Mouse (Mus musculus) layer of hippocampus, adult 8-10 months (tissue): ENCODE measurements around the gene Uba5. TPM values are rescaled to one million over a fixed set of nuclear protein-coding genes. Genes with fewer than 3 reads are reported as not detected.
A peak's percentile ranks its signal among the peaks of the same experiment; 100 is the strongest.

ENCODE experiments used
- DNase-seq, 2 experiments: peaks; one replicate each; pipeline ENCODE4 v3.0.0; 2022; ENCODE audit warnings: low spot score in 2 of 2
- total RNA-seq, 4 experiments: library from RNA; stranded (reverse); gene quantifications; 2 replicates each; pipeline ENCODE4 v1.2.4; 2022

Uba5 gene
- 10 to 100 TPM; 39.2 to 45.8 (median 44.2) TPM for total RNA-seq

- peak in 1 of 2 experiments; percentile 41 for DNase-seq
Observed at GRCm38 (mm10) chr9:104062430-104063243, at the start of gene Uba5. Uba5 (minus strand) TSS chr9:104063134.

DNA sequence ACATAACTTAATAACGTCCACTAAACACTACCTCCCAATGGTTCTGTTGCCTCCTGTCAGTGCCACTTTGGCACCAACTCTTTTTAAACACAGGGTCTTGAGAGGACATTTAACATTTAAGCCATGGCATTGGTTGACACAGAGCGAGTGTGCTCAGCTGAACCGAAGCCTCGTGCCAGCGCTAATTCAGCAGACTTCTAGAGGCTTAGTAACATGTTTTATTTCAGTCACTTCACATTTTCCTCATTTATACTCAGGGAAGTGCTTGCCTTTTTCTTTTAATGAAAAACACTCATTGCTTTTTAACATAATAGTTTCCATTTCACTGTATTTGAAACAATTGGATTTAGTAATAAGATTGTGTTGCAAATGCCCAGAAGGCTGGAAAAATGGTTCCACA is 46.2 kb upstream of the Uba5 start:
- DNase-seq: no peak

DNA sequence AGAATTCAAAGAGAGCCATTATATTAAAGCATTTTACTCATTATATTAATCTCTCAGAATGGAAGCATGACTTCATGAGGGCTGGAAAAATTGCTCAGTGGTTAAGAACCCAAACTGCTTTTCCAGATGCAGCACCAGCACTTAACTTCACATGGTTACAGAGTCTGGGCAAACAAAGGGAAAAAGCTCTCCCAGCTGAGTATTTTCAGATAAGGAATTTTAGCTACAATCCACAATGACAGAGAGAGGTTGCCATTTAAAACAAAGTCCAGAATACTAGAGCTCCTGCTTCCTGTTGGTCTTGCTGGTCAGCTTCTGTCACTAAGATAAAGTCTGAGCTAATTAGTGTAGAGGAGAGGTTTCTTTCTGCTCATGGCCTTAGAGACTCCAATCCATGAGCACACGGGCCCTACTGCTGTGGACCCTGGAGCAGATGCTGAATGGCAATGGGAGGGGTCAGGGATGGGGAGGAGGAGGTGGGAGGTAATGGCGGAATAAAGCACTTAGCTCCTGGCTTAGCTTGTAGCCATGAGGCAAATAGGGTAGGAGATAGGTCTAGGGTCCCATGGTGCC is 45.7 kb upstream of the Uba5 start:
- DNase-seq: no peak

- DNase-seq: no peak
Observed at GRCm38 (mm10) chr9:104107482-104107881, 44.5 kb upstream of the Uba5 start.

- no peak for DNase-seq
Observed at GRCm38 (mm10) chr9:104106930-104107329, 44.0 kb upstream of the Uba5 start.

DNA sequence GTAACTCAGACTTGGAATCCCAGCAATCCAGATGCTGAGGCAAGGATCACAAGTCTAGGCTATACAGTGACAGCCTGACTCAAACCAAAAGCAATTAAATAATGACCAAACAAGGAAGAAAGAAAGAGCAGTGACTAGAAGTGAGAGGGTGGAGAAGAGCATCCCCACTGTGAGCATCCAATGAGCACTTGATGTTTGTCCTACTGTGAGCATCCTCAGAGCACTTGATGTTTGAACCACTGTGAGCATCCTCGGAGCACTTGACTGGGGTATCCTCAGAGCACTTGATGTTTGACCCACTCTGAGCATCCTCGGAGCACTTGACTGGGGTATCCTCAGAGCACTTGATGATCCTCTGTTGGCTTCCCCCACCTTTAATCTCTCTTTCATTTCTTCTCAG is 42.1 kb upstream of the Uba5 start:
- no peak for DNase-seq

GRCm38 (mm10) chr9:104102901-104103300 is 40.0 kb upstream of the Uba5 start:
- no peak for DNase-seq

DNA sequence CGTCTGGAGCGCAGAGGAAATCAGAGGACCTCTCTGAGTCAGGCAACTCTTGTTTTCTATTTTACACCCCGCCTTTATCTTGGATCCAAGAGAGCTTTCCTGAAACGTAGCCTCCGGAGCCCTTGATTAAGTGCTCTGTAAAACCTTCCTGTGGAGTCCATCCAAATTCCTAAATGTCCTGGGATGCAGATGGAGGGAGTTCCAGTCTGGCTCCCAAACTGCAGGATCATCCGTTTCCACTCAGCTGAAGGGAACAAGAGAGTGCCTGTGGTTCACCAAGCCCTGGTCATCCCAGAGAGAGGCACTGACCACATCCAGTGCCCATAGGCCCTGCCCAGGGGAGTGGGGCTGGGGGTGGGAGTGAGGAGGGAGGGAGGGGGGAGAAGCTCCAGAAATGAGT is 39.4 kb upstream of the Uba5 start:
- no peak for DNase-seq

GRCm38 (mm10) chr9:104101458-104101857 is 38.5 kb upstream of the Uba5 start:
- no peak for DNase-seq

GRCm38 (mm10) chr9:104100822-104101221 is 37.9 kb upstream of the Uba5 start:
- no peak for DNase-seq

DNA sequence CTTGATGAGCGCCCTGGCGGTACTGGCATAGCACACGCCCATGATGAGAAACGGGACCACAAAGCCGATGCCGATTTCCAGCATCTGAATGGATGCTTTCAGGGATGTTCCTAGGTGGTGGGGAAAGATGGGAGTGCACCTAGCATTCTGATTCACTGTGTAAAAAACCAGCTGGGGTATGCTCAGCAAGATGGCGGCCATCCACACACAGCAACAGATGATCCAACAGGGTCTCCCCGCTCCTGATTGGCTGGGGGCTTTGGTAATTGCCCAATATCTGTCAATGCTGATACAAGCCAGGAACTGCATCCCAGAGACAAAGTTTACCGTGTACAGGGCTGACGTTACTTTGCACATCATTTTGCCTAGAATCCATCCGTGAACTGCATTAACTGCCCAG is 36.1 kb upstream of the Uba5 start:
- DNase-seq: no peak

- no peak for DNase-seq
Observed at GRCm38 (mm10) chr9:104098256-104098655, 35.3 kb upstream of the Uba5 start.

DNA sequence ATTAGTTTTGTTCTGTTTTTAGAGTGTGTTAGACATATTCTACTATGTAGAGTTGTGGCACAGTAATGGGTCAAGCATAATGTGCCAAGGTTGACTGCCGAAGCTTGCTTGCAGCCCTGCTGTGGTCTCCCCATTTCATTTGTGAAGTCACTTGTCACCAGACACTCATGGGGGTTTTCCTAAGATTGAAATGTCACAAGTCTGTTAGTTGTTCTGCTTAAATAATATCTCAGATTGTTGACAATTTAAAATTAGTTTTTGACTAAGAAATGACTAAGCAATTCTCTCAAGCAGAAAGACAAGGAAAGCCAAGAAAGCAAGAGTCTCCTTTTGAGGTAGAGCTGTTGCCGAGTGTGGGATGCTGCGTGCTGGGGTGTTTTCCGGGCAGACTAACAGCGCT is 30.0 kb upstream of the Uba5 start:
- DNase-seq: no peak

DNA sequence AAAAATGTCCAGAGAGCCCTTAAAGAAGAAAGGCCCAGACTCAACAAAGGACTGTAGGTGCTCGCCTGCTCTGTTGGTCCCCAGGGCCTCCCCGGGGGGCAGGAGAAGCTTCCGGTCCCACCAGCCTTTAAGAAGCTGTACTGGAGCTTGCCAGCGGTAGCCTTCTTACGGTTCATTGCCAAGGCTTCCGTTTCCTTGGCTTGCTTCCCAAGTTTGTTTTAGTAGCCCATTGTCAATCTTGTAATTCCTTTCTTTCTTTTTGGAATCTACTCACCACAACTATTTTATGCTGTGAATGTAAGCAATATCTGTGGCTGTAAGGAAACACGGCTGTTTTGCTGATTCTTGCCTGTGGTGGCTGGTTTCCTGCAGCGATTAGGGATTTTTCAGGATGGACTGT is 25.6 kb upstream of the Uba5 start:
- DNase-seq: peak in 1 of 2 experiments; percentile 11

DNA sequence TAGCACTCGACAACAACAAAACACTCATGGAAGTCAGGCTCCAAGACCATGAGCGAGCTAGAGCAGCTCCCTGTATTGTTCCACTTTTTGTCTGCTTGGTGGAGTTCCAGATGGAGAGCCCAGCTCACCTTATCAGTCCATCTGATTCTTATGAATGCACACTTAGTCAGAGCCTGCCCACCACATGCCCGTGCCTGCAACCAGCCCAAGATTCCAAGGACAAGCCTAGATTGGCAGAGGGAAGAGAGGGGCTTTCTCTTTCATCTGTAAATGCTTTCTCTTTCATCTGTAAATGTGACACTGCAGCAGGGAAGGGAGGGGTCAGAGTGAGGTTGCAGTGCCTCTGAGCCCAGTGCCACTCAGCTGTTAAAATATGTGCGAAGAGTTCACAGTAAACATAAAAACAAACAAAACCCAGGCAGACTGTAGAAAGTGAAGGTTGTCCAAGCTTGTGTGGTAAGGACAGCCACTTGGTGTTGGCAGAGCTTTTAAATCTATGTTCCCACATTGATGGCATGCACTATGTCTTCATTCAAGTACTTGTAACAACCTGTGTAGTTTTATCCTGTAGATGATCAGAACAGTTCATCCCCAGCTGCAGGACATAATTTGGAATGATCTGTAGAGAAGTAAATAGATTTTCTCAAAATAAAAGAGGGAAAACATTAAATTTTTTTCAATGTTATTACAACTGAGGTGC is 22.9 kb upstream of the Uba5 start:
- no peak for DNase-seq

DNA sequence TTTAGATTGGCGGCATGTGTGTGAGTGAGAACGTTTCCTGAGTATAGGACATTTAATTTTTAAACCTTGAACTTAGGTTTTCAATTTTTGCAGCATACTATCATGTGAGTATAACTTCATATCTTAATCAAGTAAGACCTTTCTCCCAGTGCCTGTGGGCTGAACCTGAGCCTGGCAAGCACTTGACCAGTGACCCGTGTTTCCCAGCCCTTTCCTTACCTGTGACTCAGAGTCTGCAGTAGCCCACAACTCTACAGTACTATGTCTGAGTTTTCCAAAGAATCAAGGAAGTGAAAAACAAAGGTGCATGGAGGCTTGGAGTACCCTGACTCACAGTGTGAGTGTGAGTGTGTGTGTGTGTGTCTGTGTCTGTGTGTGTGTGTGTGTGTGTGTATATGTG is 17.1 kb upstream of the Uba5 start:
- no peak for DNase-seq

- DNase-seq: peak in 1 of 2 experiments; percentile 37
Observed at GRCm38 (mm10) chr9:104079379-104079778, 16.4 kb upstream of the Uba5 start.

- DNase-seq: no peak
Observed at GRCm38 (mm10) chr9:104078780-104079179, 15.8 kb upstream of the Uba5 start.

DNA sequence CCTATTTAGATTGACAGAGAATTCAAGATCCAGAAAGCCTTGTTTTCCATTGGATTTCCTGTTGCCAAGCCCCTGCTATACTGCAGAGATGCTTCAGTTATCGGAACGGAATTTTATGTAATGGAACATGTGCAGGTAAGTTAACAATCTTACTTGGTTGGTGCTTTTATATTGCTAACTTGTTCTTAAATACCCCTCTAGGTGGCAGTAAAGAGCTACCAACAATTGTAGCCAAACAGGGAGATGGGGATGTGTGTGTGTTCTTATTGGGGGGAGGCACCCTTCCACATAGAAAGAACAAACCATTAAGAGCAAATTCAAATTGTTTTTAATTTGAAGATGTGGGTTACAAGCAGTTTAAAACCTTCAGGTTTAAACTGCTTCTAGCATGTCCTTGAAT is 12.9 kb upstream of the Uba5 start:
- DNase-seq: no peak

DNA sequence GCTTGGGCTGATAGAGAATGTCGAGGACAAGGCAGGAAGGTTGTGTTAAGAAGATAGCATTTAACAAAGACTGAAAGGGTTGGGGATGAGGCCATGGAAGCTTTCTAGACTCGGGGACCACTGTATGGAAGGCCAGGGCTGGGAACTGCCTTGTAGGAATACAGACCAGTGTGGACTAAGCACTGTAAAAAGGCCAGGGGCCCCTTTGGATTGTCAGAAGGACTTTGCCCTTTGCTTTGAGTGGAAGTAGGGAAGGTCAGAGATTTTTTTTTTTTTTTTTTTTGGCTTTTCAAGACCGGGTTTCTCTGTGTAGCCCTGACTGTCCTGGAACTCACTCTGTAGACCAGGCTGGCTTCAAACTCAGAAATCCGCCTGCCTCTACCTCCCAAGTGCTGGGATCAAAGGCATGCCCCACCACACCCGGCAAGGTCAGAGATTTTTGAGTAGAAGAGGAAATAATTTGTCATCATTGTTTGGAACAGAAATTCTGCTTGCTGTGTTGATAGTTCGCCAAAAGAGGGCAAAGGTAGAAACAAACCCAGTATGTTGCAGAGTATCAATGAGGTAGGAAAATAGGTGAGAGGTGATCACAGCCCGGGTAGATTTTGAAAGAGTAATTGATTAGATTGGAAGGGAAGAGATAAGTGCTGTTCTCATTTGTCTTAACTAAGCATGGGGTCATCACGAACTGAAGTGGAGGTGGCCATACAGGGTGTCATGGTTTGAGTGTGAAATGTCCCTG is 8.1 kb upstream of the Uba5 start:
- DNase-seq: no peak

- no peak for DNase-seq
Observed at GRCm38 (mm10) chr9:104070241-104070640, 7.3 kb upstream of the Uba5 start.

- DNase-seq: no peak
Observed at GRCm38 (mm10) chr9:104064571-104064970, 1.6 kb upstream of the Uba5 start.
